Mouse (Mus musculus) left cerebral cortex, adult 6 months (tissue): ENCODE data around the gene Gm49398. TPM values are rescaled to one million over a fixed set of nuclear protein-coding genes. Genes with fewer than 3 reads are reported as not detected.

Experiments
- long read RNA-seq, 2 experiments: library from polyadenylated mRNA; unstranded; transcript quantifications; one replicate each; pipeline ENCODE4 v2.0.0; 2019 to 2020
- polyA plus RNA-seq: library from polyadenylated mRNA; unstranded; fragments of <200 nt; fragmentation: Nextera tagmentation; gene quantifications from 2 replicates; pipeline ENCODE4 v1.2.3, GENCODE M21; 2021

Gm49398 gene
- not detected in 2 replicates for polyA plus RNA-seq
- long read RNA-seq, experiment 1 = 0 reads
- long read RNA-seq, experiment 2 = 0 reads

GRCm38 (mm10) chr13:61288739-61289138, at the start of gene Gm49398:
TSS of gene Gm49398 (minus strand) at chr13:61288839.

GRCm38 (mm10) chr13:61255258-61255657, 33.4 kb downstream of the Gm49398 start, which contains the start of gene Cts8:
TSS of gene Cts8 (minus strand) at chr13:61255358.

GRCm38 (mm10) chr13:61203310-61203709, 85.3 kb downstream of the Gm49398 start, which contains the start of gene Cts6:
TSS of gene Cts6 (minus strand) at chr13:61203410.

Other genes starting within 250 kb of the Gm49398 start
- gene Ctsq, start 248.2 kb downstream of the Gm49398 start, polyA plus RNA-seq = not detected in 2 replicates
- gene Ctsr, start 124.6 kb downstream of the Gm49398 start, polyA plus RNA-seq = not detected in 2 replicates
- not detected in 2 replicates for gene Cts6, start 85.4 kb downstream of the Gm49398 start, polyA plus RNA-seq
- not detected in 2 replicates for gene Cts8, start 33.5 kb downstream of the Gm49398 start, polyA plus RNA-seq
- not detected in 2 replicates for gene Cts7, start 69.4 kb upstream of the Gm49398 start, polyA plus RNA-seq